Mouse (Mus musculus) hindbrain, embryonic 15.5 days (tissue): ENCODE results near the gene Ern1. TPM values are rescaled to one million over a fixed set of nuclear protein-coding genes. Genes with fewer than 3 reads are reported as not detected.
"Not testable (repeated sequence)": the region's sequence is repeated elsewhere in the genome, so short reads cannot be mapped to it uniquely, and the experiment has no call there.

ENCODE experiments used
- ATAC-seq: fragments of 200-750 bp; cut with Nextera tagmentation; 2 replicates; pipeline ENCODE4 v1.8.0; 2017; ENCODE audit warnings: low read depth, moderate number of reproducible peaks, moderate TSS enrichment; ENCODE audit not compliant: low FRiP score
- H3K27ac ChIP-seq: fragments of 300-500 bp; sonication (generic); replicated peaks from 2 replicates; pipeline ENCODE4 v1.5.1; 2015; ENCODE audit warnings: mild to moderate bottlenecking, inconsistent platforms
- H3K27me3 ChIP-seq: fragments of 300-500 bp; sonication (generic); 2 replicates; pipeline ENCODE4 v1.6.1; 2015; ENCODE audit warnings: control low read depth, inconsistent platforms
- H3K36me3 ChIP-seq: fragments of 300-500 bp; sonication (generic); 2 replicates; pipeline ENCODE4 v1.6.1; 2015; ENCODE audit warnings: control low read depth, inconsistent platforms
- H3K4me1 ChIP-seq: fragments of 300-500 bp; sonication (generic); replicated peaks from 2 replicates; pipeline ENCODE4 v1.6.1; 2015; ENCODE audit warnings: control low read depth, inconsistent platforms
- H3K4me2 ChIP-seq: fragments of 300-500 bp; sonication (generic); 2 replicates; pipeline ENCODE4 v1.6.1; 2015; ENCODE audit warnings: moderate library complexity, mild to moderate bottlenecking, inconsistent platforms
- H3K4me3 ChIP-seq: fragments of 300-500 bp; sonication (generic); 2 replicates; pipeline ENCODE4 v1.5.1; 2015; ENCODE audit warnings: mild to moderate bottlenecking, inconsistent platforms
- H3K9ac ChIP-seq: fragments of 300-500 bp; sonication (generic); 2 replicates; pipeline ENCODE4 v1.6.1; 2015; ENCODE audit warnings: inconsistent platforms
- H3K9me3 ChIP-seq: fragments of 300-500 bp; sonication (generic); 2 replicates; pipeline ENCODE4 v1.6.1; 2016; ENCODE audit warnings: control low read depth, inconsistent platforms
- WGBS: fragments of 180-500 bp; shearing (Covaris S2); methylation state at CpG from one replicate; pipeline ENCODE4 v1.1.7; 2015; 5-methylcytosine and 5-hydroxymethylcytosine counted together
- polyA plus RNA-seq: library from polyadenylated mRNA; unstranded; fragments of >200 nt; fragmentation: Nextera tagmentation; extraction: Ambion mirVana; gene quantifications from 2 replicates; pipeline ENCODE4 v1.2.1, GENCODE M21; 2015

The Ern1 gene
- polyA plus RNA-seq, 1 experiment from 2014 or later = 5.0 TPM

- H3K27ac ChIP-seq = no peak overlapping the region
- H3K4me3 ChIP-seq = no peak overlapping the region
- H3K4me1 ChIP-seq = no peaks in the 10 kb centered on the region
- H3K9me3 ChIP-seq = no peaks in the 10 kb centered on the region
- WGBS = 85% methylated on average over 1 of the region's 1 CpGs
- H3K4me2 ChIP-seq = no peak overlapping the region
- ATAC-seq = no peak
- H3K27me3 ChIP-seq = no peaks in the 10 kb centered on the region
- no peaks in the 10 kb centered on the region for H3K36me3 ChIP-seq
- H3K9ac ChIP-seq = no peak overlapping the region
Measured at GRCm38 (mm10) chr11:106471629-106472028, 16.0 kb downstream of the Ern1 start.

DNA sequence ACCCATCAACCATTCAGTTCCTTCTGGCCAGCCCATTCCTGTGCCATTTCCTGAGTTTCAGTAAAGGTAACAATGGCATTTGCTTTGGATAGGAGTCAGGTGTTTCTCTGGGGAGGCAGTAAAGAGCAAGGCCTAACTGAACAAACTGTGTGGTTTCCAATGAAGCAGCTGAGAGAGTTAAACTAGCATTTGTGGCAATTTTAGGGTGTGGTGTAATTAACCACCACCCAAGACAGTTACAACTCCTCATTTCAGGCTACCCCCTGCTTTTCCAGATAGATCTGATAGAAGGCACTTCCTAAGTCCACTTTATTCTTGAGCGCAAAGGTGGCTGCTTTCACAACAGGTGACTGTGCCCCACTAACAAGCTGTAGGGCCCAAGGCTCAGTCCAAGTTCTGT lies 19.1 kb downstream of the Ern1 start:
- Histone ChIP-seq H3K9ac (no peak overlapping the region), H3K9me3 (no peaks in the 10 kb centered on the region), H3K4me3 (no peak overlapping the region), H3K4me1 (no peaks in the 10 kb centered on the region), H3K27me3 (no peaks in the 10 kb centered on the region), H3K27ac (no peak overlapping the region), H3K4me2 (no peak overlapping the region), H3K36me3 (no peaks in the 10 kb centered on the region)
- WGBS = 100% methylated on average over 1 of the region's 1 CpGs
- no peak for ATAC-seq

DNA sequence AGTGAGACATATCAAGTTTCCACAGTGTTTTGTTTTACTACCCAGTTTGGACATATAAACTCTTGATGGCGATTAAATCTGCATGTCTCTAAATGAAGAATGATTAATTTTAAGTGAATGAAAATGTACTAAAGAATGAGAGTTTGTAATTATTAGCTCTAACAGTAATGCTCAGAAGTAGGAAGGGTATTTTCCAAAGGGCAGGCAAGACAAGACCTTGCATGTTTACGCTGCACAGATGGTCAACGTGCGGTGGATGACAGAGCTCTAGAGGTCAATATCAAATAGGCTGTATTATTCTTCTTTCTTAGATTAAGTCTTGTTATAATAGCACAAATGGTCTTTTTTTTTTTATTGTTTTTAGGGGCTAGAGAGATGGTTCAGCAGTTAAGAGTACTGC lies 21.7 kb downstream of the Ern1 start:
- 93% methylated on average over 4 of the region's 4 CpGs for WGBS
- no peak for ATAC-seq

DNA sequence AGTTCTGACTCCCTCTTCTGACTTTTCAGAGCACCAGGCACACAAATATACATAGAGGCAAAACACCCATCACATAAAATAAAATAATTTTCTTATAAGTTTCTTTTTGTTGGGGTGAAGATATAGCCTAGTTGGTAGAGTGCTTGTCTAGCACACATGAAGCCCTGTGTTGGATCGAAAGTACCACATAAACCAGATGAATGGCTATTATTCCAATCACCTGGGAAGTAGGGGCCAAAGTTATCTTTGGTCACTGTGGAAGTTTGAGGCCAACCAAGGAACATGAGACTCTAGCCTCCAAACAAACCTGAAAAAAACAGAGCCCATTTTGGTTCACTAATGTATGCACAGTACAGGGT lies 22.1 kb downstream of the Ern1 start:
- H3K27ac ChIP-seq = no peak overlapping the region
- no peak overlapping the region for H3K4me3 ChIP-seq
- no peaks in the 10 kb centered on the region for H3K9me3 ChIP-seq
- H3K4me2 ChIP-seq = no peak overlapping the region
- ATAC-seq = no peak
- 0 out of 2 replicates have a peak, but pooled peaks cover 3% of the 10 kb centered on the region for H3K4me1 ChIP-seq
- 100% methylated on average over 1 of the region's 1 CpGs for WGBS
- no peaks in the 10 kb centered on the region for H3K36me3 ChIP-seq
- H3K9ac ChIP-seq = no peak overlapping the region
- H3K27me3 ChIP-seq = no peaks in the 10 kb centered on the region

More for the DNA sequence above, 21.7 kb downstream of the Ern1 start:
- H3K36me3 ChIP-seq = no peaks in the 10 kb centered on the region
- 0 out of 2 replicates have a peak, but pooled peaks cover 3% of the 10 kb centered on the region for H3K4me1 ChIP-seq
- H3K4me3 ChIP-seq = no peak overlapping the region
- H3K9me3 ChIP-seq = no peaks in the 10 kb centered on the region
- H3K27me3 ChIP-seq = no peaks in the 10 kb centered on the region
- no peak overlapping the region for H3K9ac ChIP-seq
- no peak overlapping the region for H3K27ac ChIP-seq
- no peak overlapping the region for H3K4me2 ChIP-seq

GRCm38 (mm10) chr11:106464681-106465544 lies 22.7 kb downstream of the Ern1 start:
- ATAC-seq = no peak
- H3K4me1 ChIP-seq = 0 out of 2 replicates have a peak, but pooled peaks cover 3% of the 10 kb centered on the region
- no peak overlapping the region for H3K9ac ChIP-seq
- H3K9me3 ChIP-seq = no peaks in the 10 kb centered on the region
- H3K4me3 ChIP-seq = no peak overlapping the region
- H3K27me3 ChIP-seq = no peaks in the 10 kb centered on the region
- WGBS = 75% methylated on average over 4 of the region's 4 CpGs
- H3K4me2 ChIP-seq = no peak overlapping the region
- no peak overlapping the region for H3K27ac ChIP-seq
- no peaks in the 10 kb centered on the region for H3K36me3 ChIP-seq

DNA sequence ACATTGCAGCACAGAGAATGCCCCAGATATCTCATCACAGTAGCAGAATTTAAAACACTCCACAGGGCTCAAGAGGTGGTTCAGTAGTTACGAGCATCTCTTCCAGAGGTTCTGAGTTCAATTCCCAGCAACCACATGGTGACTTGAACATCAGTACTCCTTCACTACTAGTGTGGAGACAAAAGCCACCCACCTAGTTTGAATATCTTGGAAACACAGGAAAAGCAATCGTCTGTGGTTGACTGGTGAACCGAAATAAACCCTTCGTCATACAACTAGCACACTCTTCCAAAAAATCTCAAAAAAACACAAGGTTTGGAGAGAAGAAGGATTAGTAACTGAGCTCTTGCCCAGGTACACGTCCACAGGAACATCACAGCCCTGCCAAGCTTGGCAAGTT lies 23.8 kb downstream of the Ern1 start:
- Histone ChIP-seq H3K27ac (no peak overlapping the region), H3K36me3 (no peaks in the 10 kb centered on the region), H3K4me1 (0 out of 2 replicates have a peak, but pooled peaks cover 3% of the 10 kb centered on the region), H3K4me2 (no peak overlapping the region), H3K27me3 (no peaks in the 10 kb centered on the region), H3K9ac (no peak overlapping the region), H3K9me3 (no peaks in the 10 kb centered on the region), H3K4me3 (no peak overlapping the region)
- WGBS = 73% methylated on average over 5 of the region's 5 CpGs
- ATAC-seq = no peak

- no peak for ATAC-seq
Measured at GRCm38 (mm10) chr11:106462309-106462708, 25.3 kb downstream of the Ern1 start.

DNA sequence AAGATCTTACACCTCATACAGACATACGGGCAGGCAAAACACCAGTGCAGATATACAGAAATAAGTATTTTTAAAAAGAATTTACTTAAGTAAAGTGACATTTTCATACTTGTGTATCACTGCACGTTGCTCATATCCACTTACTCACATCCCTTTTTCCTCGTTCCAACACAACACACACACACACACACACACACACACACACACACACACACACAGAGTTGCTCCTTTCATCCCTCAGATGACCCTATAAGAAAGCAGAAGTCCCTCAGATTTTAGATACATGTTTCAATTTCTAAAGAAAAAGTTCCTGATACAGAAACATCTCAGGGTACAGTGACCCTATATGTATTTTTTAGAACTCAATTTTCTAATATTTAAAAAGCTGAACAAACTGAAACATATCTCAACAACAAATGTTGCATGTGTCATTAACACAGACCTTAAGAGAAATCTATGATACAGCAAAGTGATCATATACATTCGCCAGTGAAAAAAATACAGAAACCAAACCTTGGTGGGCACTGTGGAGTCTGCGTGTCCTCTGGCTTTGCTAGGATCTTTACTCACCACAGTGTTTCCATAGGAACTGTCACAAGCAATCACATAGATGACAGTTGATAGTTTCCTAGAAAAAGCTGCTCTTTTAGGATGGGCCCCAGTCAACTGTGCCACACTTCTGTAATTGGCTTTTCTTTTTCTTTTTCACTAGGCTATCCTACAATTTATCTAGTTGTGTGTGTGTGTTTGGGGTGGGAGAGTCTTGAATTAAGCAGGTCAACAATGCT lies 26.3 kb downstream of the Ern1 start:
- H3K27ac ChIP-seq = no peak overlapping the region
- 84% methylated on average over 5 of the region's 5 CpGs for WGBS
- no peaks in the 10 kb centered on the region for H3K27me3 ChIP-seq
- H3K4me3 ChIP-seq = no peak overlapping the region
- H3K4me2 ChIP-seq = no peak overlapping the region
- H3K36me3 ChIP-seq = no peaks in the 10 kb centered on the region
- 0 out of 2 replicates have a peak, but pooled peaks cover 3% of the 10 kb centered on the region for H3K4me1 ChIP-seq
- no peaks in the 10 kb centered on the region for H3K9me3 ChIP-seq
- no peak overlapping the region for H3K9ac ChIP-seq
- no peak for ATAC-seq

More at GRCm38 (mm10) chr11:106462309-106462708, 25.3 kb downstream of the Ern1 start:
- Histone ChIP-seq H3K4me2 (no peak overlapping the region), H3K9ac (no peak overlapping the region), H3K36me3 (no peaks in the 10 kb centered on the region), H3K27me3 (no peaks in the 10 kb centered on the region), H3K4me3 (no peak overlapping the region), H3K9me3 (no peaks in the 10 kb centered on the region), H3K4me1 (0 out of 2 replicates have a peak, but pooled peaks cover 3% of the 10 kb centered on the region), H3K27ac (no peak overlapping the region)
- WGBS = 92% methylated on average over 3 of the region's 3 CpGs

GRCm38 (mm10) chr11:106460671-106461070 lies 27.0 kb downstream of the Ern1 start:
- Histone ChIP-seq H3K27ac (no peak overlapping the region), H3K36me3 (no peaks in the 10 kb centered on the region), H3K4me3 (no peak overlapping the region), H3K27me3 (no peaks in the 10 kb centered on the region), H3K9me3 (no peaks in the 10 kb centered on the region), H3K4me1 (0 out of 2 replicates have a peak, but pooled peaks cover 3% of the 10 kb centered on the region), H3K9ac (no peak overlapping the region), H3K4me2 (no peak overlapping the region)
- no peak for ATAC-seq
- WGBS = 96% methylated on average over 1 of the region's 1 CpGs

DNA sequence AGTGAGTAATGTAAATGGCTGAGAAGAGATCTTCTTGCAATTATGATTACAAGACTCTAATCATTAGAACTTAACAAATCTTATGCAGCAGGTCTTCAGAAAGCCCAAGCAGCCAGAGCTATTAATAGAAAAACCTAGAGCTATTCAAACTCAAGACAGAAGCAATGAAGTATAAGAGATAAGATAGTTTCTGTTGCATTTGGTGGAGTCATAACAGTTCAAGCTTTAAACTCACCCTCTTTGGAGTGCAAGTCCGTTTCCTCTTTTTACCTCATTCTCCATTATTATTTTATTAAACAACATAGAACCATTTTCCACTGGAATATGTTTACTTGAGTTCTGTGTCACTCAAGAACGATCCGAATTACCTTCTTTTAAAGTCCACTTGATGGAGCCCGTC lies 29.1 kb downstream of the Ern1 start:
- no peaks in the 10 kb centered on the region for H3K36me3 ChIP-seq
- ATAC-seq = no peak
- H3K27ac ChIP-seq = no peak overlapping the region
- whole genome bisulfite sequencing = 96% methylated on average over 4 of the region's 4 CpGs
- H3K27me3 ChIP-seq = no peaks in the 10 kb centered on the region
- H3K9me3 ChIP-seq = no peaks in the 10 kb centered on the region
- no peak overlapping the region for H3K9ac ChIP-seq
- no peak overlapping the region for H3K4me3 ChIP-seq
- no peak overlapping the region for H3K4me2 ChIP-seq
- H3K4me1 ChIP-seq = 0 out of 2 replicates have a peak, but pooled peaks cover 3% of the 10 kb centered on the region

DNA sequence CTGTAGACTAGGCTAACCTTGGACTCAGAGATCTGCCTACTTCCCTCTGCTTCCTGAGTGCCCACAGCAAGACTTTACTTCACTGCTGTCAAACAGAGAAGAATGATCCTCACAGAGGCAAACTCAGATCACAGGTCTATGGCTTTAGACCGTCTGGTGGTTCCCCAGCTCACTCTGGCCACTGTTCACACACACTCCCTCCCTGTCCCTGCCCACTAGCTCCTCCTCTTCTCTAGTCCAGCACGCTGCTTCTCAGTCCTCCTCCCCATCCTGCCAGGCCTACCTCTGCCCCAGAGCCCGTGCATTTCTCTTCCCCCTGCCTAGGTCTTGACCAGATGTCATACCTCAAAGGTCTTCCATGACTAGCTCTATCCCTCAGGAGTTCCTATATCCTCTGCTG lies 44.0 kb downstream of the Ern1 start:
- H3K27me3 ChIP-seq = no peaks in the 10 kb centered on the region

DNA sequence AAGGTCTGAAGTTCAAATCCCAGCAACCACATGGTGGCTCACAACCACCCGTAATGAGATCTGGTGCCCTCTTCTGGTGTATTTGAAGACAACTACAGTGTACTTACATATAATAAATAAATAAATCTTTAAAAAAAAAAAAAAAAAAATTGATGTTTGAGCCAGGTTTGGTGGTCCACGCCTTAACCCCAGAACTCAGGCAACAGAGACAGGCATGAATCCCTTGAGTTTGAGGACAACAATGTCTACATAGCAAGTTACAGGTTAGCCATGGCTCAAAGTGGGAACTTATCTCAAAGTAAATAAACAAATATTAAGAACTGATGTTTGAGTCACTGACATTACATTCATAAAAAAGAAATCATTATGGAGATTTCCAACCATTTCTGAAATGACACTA lies 45.1 kb downstream of the Ern1 start:
- not testable (repeated sequence) for H3K36me3 ChIP-seq, H3K9ac ChIP-seq, H3K4me1 ChIP-seq, H3K4me2 ChIP-seq, ATAC-seq, H3K27ac ChIP-seq, H3K4me3 ChIP-seq, H3K9me3 ChIP-seq, H3K27me3 ChIP-seq
- 92% methylated on average over 2 of the region's 2 CpGs for WGBS

More for the DNA sequence above, 44.0 kb downstream of the Ern1 start:
- no peaks in the 10 kb centered on the region for H3K9me3 ChIP-seq
- no peak overlapping the region for H3K27ac ChIP-seq
- no peak overlapping the region for H3K4me3 ChIP-seq
- WGBS = 49% methylated on average over 3 of the region's 3 CpGs
- no peaks in the 10 kb centered on the region for H3K4me1 ChIP-seq
- ATAC-seq = no peak
- no peaks in the 10 kb centered on the region for H3K36me3 ChIP-seq
- H3K4me2 ChIP-seq = no peak overlapping the region
- H3K9ac ChIP-seq = no peak overlapping the region
